Mouse (Mus musculus): ENCODE results near the gene Edrf1.
"Not testable (repeated sequence)": the region's sequence is repeated elsewhere in the genome, so short reads cannot be mapped to it uniquely, and the experiment has no call there.

Edrf1 gene

DNA sequence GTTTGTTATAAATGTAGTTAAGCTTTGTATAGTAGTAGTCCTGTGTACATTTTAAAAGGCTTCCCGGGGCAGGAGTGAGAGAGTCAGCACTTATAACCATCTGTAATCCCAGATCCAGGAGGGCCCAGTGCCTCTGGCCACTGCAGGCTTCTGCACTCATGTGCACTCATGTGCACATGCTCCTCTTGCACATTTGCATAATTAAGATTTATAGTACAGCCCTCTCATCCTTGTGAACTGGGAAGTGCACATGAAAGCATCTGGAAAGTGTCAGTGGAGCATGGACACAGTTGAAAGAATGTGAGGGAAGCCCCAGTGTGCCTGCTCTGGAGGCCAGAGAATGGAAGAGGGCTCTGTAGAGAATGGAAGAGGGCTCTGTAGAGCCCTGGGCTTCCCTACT, 25.1 kb downstream of the Edrf1 start:
- no peak for DNase-seq

GRCm38 (mm10) chr7:133669071-133669470, 31.7 kb downstream of the Edrf1 start:
- DNase-seq = no peak

- no peak for DNase-seq
These were observed 32.6 kb downstream of the Edrf1 start for GRCm38 (mm10) chr7:133669946-133670345.

DNA sequence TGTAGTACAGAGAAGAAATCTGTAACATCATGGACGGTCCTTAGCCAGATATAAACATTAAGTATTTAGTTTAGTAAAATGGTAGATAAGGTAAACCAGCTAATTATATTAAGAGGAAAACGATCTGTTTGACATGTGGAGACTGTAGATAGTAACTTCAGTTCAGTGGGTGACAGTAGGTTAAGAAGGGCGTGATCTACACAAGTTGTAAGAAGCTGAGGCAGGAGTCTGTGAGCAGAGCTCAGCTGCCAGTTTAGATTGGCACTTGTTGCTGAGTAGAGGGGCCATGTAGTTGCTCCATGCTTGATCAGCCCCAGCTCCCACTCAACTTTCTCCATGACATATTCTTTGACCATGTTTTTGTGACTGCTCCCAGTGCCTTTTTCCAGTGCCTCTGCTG, 33.5 kb downstream of the Edrf1 start:
- no peak for DNase-seq

GRCm38 (mm10) chr7:133676002-133676401, 38.7 kb downstream of the Edrf1 start:
- DNase-seq = no peak

- DNase-seq = peak; percentile 70 to 73
These were observed 41.4 kb downstream of the Edrf1 start for GRCm38 (mm10) chr7:133678716-133679115.

DNA sequence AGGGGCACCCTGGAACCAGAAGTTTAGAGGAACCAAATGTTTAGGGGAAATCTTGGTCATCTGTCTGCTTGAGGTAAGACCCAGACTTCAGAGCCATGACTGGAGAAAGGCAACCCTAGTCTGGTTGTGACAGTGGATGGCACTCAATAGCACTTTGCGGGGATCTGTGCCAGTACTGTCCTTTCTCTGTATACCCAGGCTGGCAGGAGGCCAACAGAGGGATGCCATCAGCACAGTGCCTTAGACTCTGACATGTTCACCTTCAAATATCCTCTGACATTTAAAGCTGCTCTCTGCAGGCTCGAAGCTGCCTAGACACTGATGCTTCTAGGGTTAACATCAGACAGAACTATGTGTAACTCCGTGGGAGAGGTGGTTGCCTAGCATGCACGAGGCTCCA, 42.1 kb downstream of the Edrf1 start:
- DNase-seq = peak; percentile 49 to 60

GRCm38 (mm10) chr7:133679961-133680360, 42.6 kb downstream of the Edrf1 start, which contains the start of gene Mmp21:
Mmp21 (minus strand) TSS chr7:133680061.
- no peak for DNase-seq

- no peak for DNase-seq
These were observed 46.3 kb downstream of the Edrf1 start for GRCm38 (mm10) chr7:133683626-133684025.

- no peak for DNase-seq
These were observed 46.8 kb downstream of the Edrf1 start for GRCm38 (mm10) chr7:133684110-133684509.

DNA sequence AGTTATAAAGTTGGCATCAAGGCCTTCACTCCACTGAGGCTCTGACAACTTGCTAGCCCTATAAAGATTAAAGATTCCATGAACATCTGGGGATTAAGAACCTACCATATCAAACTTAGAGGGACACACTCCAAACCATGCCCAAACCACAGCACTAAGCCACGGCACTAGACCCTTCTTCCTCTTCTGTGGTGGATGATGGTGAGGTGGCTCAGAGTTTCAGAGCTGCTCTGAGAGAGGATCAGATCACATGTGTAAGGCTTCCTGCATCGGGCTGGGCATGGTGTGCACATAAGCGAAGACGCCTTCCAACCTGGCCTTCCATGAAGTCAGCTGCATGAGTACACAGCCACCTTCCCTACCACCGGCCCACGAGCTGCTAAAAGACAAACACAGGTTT, 47.4 kb downstream of the Edrf1 start:
- DNase-seq = no peak

- not testable (repeated sequence) for DNase-seq
These were observed 48.3 kb downstream of the Edrf1 start for GRCm38 (mm10) chr7:133685644-133686043.

DNA sequence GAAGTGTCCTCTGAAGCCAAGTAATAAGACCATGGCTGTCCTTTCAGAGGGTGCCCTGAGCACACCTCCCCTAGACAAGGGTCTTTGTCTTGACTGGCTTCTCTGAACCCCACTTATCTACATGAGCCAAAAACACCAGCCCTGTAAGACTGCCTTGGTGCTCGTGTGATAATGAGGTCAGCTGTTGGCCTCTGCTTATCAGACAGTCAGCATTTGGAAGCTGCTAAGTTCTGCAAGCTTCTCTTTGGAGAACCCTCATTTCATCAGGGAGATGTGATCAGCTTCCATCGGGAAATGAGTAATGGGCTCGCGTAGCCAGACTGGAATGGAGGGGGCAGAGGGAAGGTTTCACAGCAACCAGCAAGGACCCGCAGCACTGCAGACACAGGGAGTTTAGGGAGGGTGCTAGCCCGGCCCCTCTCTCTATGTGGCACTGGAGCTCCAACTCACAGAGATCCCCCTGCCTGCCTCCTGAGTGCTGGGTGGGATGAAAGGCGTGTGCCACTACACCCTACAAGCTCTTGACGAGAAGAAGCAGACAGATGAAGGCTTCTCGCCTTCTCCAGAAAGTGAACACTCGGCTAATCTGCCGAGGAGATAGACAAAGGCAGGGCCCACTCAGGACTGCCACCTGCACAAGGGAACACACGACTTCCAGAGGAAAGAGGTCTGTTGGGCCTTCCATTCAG, 60.8 kb downstream of the Edrf1 start:
- no peak for DNase-seq

GRCm38 (mm10) chr7:133699885-133700284, 62.5 kb downstream of the Edrf1 start:
- DNase-seq = no peak

DNA sequence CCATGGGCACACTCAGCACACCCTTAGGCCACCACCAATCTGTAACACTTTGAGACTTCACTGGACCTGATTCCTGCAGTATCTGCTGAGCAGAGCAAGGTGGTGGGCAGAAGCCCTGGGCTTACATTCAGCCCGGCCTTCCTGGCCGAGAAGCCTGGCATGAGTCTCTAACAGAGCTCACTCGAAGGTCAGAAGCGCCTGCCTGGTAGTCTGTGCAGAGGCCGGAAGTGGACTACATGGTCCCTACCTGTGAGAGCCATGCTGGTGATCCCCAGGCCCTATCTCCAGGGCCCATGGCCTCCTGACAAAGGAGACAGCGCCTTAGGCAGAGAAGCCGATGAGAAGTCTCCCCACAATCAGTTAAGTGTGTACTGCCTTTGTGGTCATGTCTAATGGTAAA, 64.0 kb downstream of the Edrf1 start:
- no peak for DNase-seq

DNA sequence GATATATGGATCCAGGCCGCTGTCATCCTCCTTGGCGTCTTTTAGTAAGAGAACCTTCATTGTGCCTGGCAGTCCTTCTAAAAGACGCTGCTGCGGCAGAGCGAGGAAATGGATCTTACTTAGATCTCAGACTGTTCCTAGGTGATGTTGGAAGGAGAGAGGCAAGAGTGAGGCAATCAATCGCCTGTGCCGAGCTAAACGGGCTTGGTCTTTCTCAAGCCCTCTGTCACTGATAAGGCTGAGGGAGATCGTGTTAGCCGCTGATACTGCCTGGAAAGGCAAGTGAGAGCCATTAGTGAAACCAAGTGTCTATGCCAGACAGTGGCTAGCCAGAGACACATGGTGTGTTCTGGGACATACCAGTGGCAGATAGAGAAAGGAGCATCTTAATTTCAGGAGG, 65.0 kb downstream of the Edrf1 start:
- no peak for DNase-seq

- DNase-seq = no peak
These were observed 66.6 kb downstream of the Edrf1 start for GRCm38 (mm10) chr7:133703906-133704305.

DNA sequence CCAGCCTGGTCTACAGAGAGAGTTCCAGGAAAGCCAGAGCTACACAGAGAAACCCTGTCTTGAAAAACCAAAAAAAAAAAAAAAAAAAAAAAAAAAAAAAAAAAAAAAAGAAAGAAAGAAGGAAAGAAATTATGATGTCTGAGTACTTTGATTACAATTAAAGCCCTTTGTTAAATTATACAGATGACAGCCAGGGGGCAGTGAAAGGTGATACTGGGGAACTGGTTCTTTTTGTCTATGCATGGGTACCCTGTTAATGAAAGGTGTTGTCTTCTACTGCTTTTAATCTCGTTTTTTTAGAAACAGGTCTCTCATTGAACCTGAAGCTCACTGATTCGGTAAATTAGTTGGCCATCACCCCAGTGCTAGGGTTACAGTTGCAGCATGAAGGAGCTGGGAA, 70.0 kb downstream of the Edrf1 start:
- peak; percentile 21 to 30 for DNase-seq

DNA sequence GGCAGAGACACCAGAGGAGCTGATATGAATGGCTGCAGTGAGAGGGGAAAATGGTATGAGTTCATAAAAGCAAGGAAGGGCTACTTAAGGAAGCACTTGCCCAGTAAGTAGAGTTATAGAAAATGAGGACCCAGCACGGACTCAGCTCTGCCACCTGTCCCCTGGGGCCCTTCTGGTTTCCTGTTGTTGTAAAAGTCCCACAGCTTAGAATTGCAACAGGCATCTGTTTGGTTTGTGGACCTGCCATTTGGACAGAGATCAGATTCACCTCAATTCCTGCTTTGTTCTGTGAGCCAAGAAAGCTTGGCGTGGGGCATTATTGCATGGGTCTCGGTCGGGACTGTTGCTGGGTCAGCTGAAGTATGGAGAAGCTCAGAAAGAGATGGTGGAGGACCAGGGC, 78.0 kb downstream of the Edrf1 start:
- DNase-seq = no peak

DNA sequence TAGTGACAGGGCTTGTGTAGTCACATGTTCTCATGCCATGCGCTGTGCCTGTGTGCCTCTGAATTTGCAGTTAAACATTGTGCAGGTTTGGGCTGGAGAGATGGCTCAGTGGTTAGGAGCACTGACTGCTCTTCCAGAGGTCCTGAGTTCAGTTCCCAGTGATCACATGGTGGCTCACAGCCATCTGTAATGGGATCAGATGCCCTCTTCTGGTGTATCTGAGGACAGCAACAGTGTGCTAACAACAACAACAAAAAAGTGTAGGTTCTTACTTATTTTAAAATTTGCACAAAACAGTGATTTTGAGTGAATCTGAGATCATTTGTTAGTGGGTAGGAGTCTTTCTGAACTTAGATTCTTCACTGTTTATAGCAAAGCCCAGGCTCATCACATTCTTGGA, 81.2 kb downstream of the Edrf1 start:
- DNase-seq = no peak

- no peak for DNase-seq
These were observed 83.3 kb downstream of the Edrf1 start for GRCm38 (mm10) chr7:133720616-133721015.
